In genomic region chr2:131520743-131521142, GRCm38 (mm10) we compare ENCODE assay signal across 18 mouse cellular contexts. TPM values are rescaled to one million over a fixed set of nuclear protein-coding genes. Genes with fewer than 3 reads are reported as not detected.
"Had no signal": no experiment of that assay in that cellular context is flagged by ENCODE, and none has a peak within 500 bp of the region (broad histone marks: within the 10 kb centered on the region; RNA-seq: fewer than 3 reads in every experiment).

No protein-coding gene starts in this region.

- H3K27ac ChIP-seq: lung, embryonic 15.5 days; macrophage; midbrain, embryonic 13.5 days; midbrain, embryonic 15.5 days; neural tube, embryonic 12.5 days; stomach, embryonic 15.5 days; stomach, postnatal 0 days had no signal

- DNase-seq: liver, postnatal 0 days; lung, adult 2 months; lung, postnatal 14 days; lung, postnatal 36 days; right cerebral cortex, postnatal 14 days; thymus, adult 2 months; thymus, postnatal 25 days; thymus, postnatal 4 days had no signal

- H3K4me1 ChIP-seq: lung, embryonic 15.5 days; midbrain, embryonic 13.5 days; midbrain, embryonic 15.5 days; neural tube, embryonic 12.5 days; stomach, embryonic 15.5 days had no signal

- H3K27me3 ChIP-seq: lung, embryonic 15.5 days; midbrain, embryonic 13.5 days; midbrain, embryonic 15.5 days; neural tube, embryonic 12.5 days; stomach, embryonic 15.5 days had no signal

- H3K9me3 ChIP-seq: lung, embryonic 15.5 days; midbrain, embryonic 13.5 days; midbrain, embryonic 15.5 days; neural tube, embryonic 12.5 days; stomach, embryonic 15.5 days had no signal

- H3K4me3 ChIP-seq: lung, embryonic 15.5 days; midbrain, embryonic 13.5 days; midbrain, embryonic 15.5 days; neural tube, embryonic 12.5 days; stomach, embryonic 15.5 days had no signal

- H3K36me3 ChIP-seq: lung, embryonic 15.5 days had no signal

- H3K9ac ChIP-seq: liver, postnatal 0 days; lung, embryonic 15.5 days; midbrain, embryonic 13.5 days; midbrain, embryonic 15.5 days; neural tube, embryonic 12.5 days; stomach, embryonic 15.5 days had no signal

RNA-seq across cellular contexts. Expression of gene Adra1d, which starts 41.3 kb away (rescaled TPM):
- total RNA-seq: megakaryocyte progenitor cell, adult 5-6 weeks; monocyte, adult 5-6 weeks; neutrophil, adult 5-6 weeks had no signal
- polyA plus RNA-seq: macrophage; midbrain, embryonic 13.5 days had no signal
